Mouse (Mus musculus) granulocyte monocyte progenitor cell, adult 5-6 weeks (primary cell): ENCODE results near the gene Prkar2b. TPM values are rescaled to one million over a fixed set of nuclear protein-coding genes. Genes with fewer than 3 reads are reported as not detected.

ENCODE experiments used
- ATAC-seq: replicated peaks from 2 replicates; pipeline ENCODE4 v1.8.0; 2016; ENCODE audit warnings: mild to moderate bottlenecking, moderate TSS enrichment, inconsistent platforms; ENCODE audit not compliant: poor library complexity, severe bottlenecking
- total RNA-seq, 2 experiments: library from RNA; stranded (forward) in 1 of 2; stranded (reverse) in 1 of 2; fragments of 200-712, 200-1000 nt in 1 of 2; fragments of >200 nt in 1 of 2; fragmentation: Nextera tagmentation in 1 of 2; gene quantifications; 2 replicates each; pipeline ENCODE4 v1.2.3; 2014 to 2017

The Prkar2b gene
- total RNA-seq, 2 experiments from 2014 or later, result 66.3 to 95.1 TPM

GRCm38 (mm10) chr12:31936657-31937300 lies 124.3 kb downstream of the Prkar2b start:
- no peak for ATAC-seq

DNA sequence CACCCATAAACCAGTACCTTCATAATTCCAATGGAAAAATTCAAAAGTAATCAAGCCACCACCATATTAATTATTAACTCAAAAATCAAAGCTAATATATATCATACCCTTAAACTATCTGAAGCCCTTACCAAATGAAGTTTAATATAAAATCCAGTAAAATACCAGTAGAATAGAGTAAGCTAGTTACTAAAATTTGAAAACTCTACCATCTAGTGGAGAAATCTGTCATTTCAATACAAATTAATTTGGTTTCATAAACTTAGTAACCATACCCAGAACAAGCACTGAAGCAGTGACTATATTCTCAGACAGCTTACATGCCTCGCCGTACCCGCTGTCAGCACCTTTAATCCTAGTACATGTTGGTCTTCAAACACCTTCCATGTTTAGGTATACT lies 129.3 kb downstream of the Prkar2b start:
- no peak for ATAC-seq

DNA sequence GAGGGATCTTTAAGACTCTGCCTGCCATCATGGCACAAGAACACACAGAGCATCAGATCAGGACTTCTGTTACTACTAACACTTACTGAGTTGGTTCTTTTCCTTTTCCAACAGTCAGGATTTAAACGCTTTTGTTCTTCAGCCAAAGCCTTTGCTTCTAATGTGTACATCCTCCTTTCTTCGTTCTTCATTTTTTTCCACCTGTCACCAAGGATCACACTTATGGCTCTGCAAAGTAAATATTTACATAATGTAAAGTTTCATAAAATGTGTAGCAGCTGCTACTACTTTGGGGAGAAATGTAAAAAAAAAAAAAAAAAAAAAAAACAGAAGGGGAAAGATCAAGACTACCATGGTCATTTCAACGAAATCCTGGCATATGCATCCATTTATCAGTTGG lies 132.6 kb downstream of the Prkar2b start:
- ATAC-seq, result no peak

DNA sequence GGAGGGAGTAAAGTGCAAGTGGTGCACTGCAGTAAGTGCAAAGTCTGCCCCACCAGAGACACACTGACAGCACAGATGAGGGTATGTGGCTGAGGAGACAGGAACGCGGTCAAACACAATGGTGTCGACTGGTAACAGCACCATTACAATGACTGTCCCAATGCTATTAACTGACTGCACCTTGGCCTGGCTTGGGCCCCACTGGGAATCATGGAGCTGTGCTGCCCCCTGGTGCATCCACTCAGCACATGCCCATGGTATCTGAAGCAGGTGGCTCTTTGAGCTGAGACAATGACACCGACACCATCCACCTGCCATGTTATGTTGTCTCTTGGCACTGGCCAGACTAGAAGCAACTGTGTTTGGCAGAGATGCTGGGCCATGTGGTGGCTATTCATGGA lies 134.4 kb downstream of the Prkar2b start:
- ATAC-seq, result peak; percentile 86

- ATAC-seq, result no peak
Measured at GRCm38 (mm10) chr12:31925343-31925742, 135.8 kb downstream of the Prkar2b start.

DNA sequence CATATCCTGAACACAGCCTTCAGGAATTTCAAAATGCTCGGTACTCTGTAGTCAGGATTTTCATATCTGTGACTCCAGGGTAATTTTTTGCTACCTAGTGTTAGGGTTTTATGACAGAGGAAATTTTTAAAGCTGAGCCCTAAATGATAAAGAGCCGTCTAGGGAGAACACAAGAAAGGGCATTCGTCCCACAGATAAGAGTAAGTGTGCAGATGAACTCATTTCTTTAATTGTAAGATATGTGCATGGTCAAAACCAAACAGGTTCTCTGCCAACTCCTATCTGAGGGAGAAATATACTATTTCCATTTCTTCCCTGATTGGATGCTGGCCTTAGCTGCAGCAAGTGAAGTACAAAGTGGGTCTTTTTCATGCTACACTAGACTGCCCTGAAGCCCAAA lies 137.0 kb downstream of the Prkar2b start:
- ATAC-seq, result no peak

DNA sequence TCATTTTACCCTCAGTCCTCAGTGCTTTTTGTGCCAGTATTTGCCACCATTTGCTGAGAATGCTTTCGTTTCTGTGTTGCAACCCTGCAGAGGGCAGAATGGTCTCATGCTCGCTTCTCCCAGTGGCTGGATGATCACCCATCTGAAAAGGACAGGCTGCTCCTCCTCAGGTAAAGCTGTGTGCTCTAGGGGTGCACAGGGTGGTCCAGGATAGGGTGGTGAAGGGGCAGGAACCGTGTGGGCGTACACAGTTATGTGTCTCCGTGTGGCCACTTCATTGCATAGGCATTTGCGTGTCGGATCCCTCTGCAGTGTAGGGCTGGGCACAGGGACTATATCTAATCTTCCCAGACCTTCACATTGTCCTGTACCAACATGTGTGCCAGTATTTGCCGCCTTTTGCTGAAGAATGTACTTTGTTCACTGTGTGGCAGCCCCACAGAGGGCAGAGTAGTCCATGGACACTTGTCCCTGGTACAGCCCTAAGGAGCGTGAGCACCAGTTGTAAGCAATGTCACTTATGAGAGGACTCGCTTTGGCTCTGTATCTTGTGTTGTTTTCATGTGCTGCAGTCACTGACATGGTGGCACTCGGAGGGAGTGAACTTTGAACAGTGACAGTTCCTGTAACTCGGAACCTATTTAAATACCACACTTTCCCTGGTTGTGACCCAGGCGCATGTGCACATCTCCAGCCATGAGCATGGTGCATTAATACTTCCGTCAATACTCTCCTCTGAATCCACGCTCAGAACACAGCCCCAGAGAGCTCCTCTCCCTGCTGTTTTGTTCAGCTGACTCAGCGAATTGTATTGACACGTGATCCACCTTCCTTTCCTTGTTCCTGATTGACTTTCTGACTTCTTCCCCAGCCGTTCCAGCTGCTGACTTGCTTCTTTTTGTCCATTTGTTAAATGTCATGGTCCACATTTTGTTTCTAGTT lies 140.4 kb downstream of the Prkar2b start:
- ATAC-seq, result no peak

DNA sequence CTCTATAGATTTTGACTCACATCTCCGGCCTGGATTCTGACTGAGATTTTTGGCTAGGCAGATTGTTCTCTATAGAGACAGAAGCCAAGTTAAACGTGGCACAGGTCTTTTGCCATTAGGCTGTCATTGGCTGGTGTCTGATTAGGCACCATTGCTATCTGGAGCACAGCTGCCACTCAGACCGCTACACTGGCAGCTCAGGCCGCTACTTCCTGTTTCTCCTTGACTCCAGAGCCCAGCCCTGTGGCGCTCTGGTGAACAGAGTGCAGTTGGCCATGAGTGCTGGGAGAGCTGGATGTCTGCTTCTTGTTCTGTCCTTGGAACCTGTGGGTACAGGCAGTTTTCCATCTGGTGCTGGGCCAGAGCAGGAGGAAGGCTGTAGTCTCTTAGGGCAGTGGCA lies 143.9 kb downstream of the Prkar2b start:
- peak; percentile 78 for ATAC-seq

DNA sequence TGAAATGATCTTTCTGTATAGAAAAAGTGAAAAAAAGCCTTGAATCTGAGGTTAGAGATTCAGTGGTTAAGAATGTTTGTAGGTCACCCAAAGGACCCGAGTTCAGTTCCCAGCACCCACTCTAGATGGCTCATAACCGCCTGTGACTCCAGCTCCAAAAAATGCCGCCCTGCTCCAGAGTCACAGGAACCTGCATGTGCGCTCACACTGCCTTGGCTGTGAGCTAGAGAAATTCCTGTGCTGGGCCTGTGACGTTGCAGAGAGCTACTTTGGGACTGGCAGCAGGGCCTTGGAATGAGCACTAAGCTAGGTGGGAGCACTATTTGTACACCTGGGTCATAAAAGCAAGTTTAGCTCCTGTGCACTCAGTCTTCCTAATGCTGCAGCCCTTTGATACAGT lies 144.4 kb downstream of the Prkar2b start:
- ATAC-seq, result no peak

DNA sequence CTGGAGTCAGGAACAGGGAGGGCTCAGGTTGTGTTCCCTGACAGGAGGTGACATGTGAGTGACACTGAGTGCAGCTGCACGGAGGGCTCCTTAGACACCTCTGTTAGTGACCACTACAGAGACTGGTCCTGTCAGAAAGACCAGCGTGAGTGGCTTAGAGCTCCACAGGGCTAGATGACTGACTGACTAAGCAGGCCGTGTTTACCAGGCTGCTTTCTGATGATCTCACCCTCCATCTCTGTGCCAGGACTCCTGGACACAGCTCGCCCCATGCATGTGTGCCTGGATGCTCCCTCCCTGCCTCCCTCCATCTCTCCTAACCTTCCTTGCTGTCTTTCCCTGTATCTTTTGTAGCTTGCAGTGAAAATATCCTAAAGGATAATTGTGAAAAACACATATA lies 147.5 kb downstream of the Prkar2b start:
- ATAC-seq, result no peak

GRCm38 (mm10) chr12:31912966-31913551 lies 148.0 kb downstream of the Prkar2b start:
- ATAC-seq, result no peak

Other genes with a start within 250 kb of the Prkar2b start
- 39.9 and 43.5 TPM in 2 replicates for gene Hbp1, start 110.8 kb downstream of the Prkar2b start, total RNA-seq (2014; fragmentation: Nextera tagmentation)
- gene Hbp1, start 110.8 kb downstream of the Prkar2b start, total RNA-seq (2017), result 40.6 and 53.1 TPM in 2 replicates
- gene Pik3cg, start 147.4 kb upstream of the Prkar2b start, total RNA-seq (2014; fragmentation: Nextera tagmentation), result 75.7 and 77.4 TPM in 2 replicates
- gene Pik3cg, start 147.4 kb upstream of the Prkar2b start, total RNA-seq (2017), result 43.9 and 49.9 TPM in 2 replicates